Mouse (Mus musculus) right cerebral cortex, postnatal 14 days (tissue): ENCODE data around the gene Lhx1.

Experiments
- DNase-seq: peaks from one replicate; pipeline ENCODE4 v3.0.0; 2022

The Lhx1 gene

GRCm38 (mm10) chr11:84476641-84477040 lies 48.7 kb downstream of the Lhx1 start:
- DNase-seq, result no peak

DNA sequence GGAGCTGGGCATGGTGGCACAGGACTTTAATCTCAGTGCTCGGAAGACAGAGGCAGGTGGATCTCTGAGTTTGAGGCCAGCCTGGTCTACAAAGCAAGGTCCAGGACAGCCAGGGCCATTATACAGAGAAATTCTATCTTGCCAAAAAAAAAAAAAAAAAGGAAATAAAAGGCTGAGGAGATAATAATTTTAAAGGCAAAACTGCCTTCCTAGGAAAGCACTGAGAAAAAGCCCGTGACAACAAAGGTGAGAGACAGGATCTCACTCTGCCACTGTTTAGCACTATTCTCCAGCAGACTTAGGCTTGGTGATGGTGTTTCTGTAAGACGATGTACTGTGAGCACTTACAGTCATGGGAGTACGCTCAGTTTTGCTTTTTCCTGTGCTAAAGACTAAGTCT lies 49.3 kb downstream of the Lhx1 start:
- no peak for DNase-seq

- no peak for DNase-seq
Observed at GRCm38 (mm10) chr11:84473093-84473667, 52.2 kb downstream of the Lhx1 start.
